Mouse (Mus musculus): ENCODE measurements around the gene Olfr498. TPM values are rescaled to one million over a fixed set of nuclear protein-coding genes. Genes with fewer than 3 reads are reported as not detected.

Olfr498 gene
- polyA plus RNA-seq (2015; fragmentation: Nextera tagmentation; extraction: Ambion mirVana) = not detected in 2 replicates

DNA sequence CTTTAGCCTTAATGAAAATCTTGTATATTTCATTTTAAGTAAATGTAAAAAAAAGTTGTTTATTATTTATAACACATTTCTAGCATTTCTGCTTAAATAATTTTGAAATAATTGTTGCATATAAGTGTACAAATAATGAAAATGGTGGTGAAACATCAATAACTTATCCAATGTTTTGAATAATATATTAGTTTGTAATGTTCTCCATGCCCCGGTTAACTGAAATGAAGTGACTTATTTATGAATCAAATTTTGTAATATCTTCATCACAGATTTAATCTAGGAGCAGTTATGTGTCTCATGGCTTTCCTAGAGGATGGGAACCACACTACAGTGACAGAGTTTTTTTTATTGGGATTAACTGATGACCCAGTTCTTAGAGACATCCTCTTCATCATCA, at the start of gene Olfr498:
TSS of gene Olfr498 (plus strand) at position 301 of the 400 bp plus-strand sequence.
- Histone ChIP-seq H3K4me3 (ENCODE audit: low read depth, low read length) (no peak within 1 kb of the TSS), H3K4me1 (ENCODE audit: control insufficient read depth, insufficient read depth, low read length) (no peaks in the 10 kb centered on the region), H3K27ac (ENCODE audit: low read length) (no peak within 1 kb of the TSS), H3K4me2 (ENCODE audit: low read length) (no peak within 1 kb of the TSS), H3K9ac (ENCODE audit: low read depth, low read length) (no peak within 1 kb of the TSS), H3K36me3 (ENCODE audit: control insufficient read depth, insufficient read depth, low read length) (no peaks in the 10 kb centered on the region), H3K27me3 (ENCODE audit: control insufficient read depth, insufficient read depth, low read depth, low read length) (no peaks in the 10 kb centered on the region), H3K9me3 (replicated peaks; ENCODE audit: control insufficient read depth, low read length, poor library complexity, severe bottlenecking) (0 out of 2 replicates have a peak, but pooled peaks cover under 1% of the 10 kb centered on the region)
- ATAC-seq = no peak
- 95% methylated on average over 1 of the region's 1 CpGs for WGBS

GRCm38 (mm10) chr7:108420121-108420520, 45.0 kb upstream of the Olfr498 start, which contains the start of gene Olfr497:
Olfr497 (plus strand) TSS chr7:108420421.
- Histone ChIP-seq H3K36me3 (ENCODE audit: control insufficient read depth, insufficient read depth, low read length) (no peaks in the 10 kb centered on the region), H3K9me3 (replicated peaks; ENCODE audit: control insufficient read depth, low read length, poor library complexity, severe bottlenecking) (no peaks in the 10 kb centered on the region), H3K27ac (ENCODE audit: low read length) (no peak within 1 kb of the TSS), H3K4me2 (ENCODE audit: low read length) (no peak within 1 kb of the TSS), H3K4me1 (ENCODE audit: control insufficient read depth, insufficient read depth, low read length) (no peaks in the 10 kb centered on the region), H3K9ac (ENCODE audit: low read depth, low read length) (no peak within 1 kb of the TSS), H3K4me3 (ENCODE audit: low read depth, low read length) (no peak within 1 kb of the TSS), H3K27me3 (ENCODE audit: control insufficient read depth, insufficient read depth, low read depth, low read length) (no peaks in the 10 kb centered on the region)
- 88% methylated on average over 2 of the region's 2 CpGs for WGBS
- ATAC-seq = no peak

Other genes starting within 250 kb of the Olfr498 start
- gene Olfr488, start 207.0 kb upstream of the Olfr498 start, polyA plus RNA-seq (2015; fragmentation: Nextera tagmentation; extraction: Ambion mirVana) = not detected in 2 replicates
- not detected in 2 replicates for gene Olfr490, start 176.4 kb upstream of the Olfr498 start, polyA plus RNA-seq (2015; fragmentation: Nextera tagmentation; extraction: Ambion mirVana)
- gene Olfr491, start 151.9 kb upstream of the Olfr498 start, polyA plus RNA-seq (2015; fragmentation: Nextera tagmentation; extraction: Ambion mirVana) = not detected in 2 replicates
- gene Olfr492, start 141.7 kb upstream of the Olfr498 start, polyA plus RNA-seq (2015; fragmentation: Nextera tagmentation; extraction: Ambion mirVana) = not detected in 2 replicates
- not detected in 2 replicates for gene Olfr493, start 118.3 kb upstream of the Olfr498 start, polyA plus RNA-seq (2015; fragmentation: Nextera tagmentation; extraction: Ambion mirVana)
- gene Olfr494, start 100.0 kb upstream of the Olfr498 start, polyA plus RNA-seq (2015; fragmentation: Nextera tagmentation; extraction: Ambion mirVana) = not detected in 2 replicates
- not detected in 2 replicates for gene Olfr495, start 72.2 kb upstream of the Olfr498 start, polyA plus RNA-seq (2015; fragmentation: Nextera tagmentation; extraction: Ambion mirVana)
- gene Olfr497, start 44.9 kb upstream of the Olfr498 start, polyA plus RNA-seq (2015; fragmentation: Nextera tagmentation; extraction: Ambion mirVana) = not detected in 2 replicates
- gene Olfr502, start 59.7 kb downstream of the Olfr498 start, polyA plus RNA-seq (2015; fragmentation: Nextera tagmentation; extraction: Ambion mirVana) = not detected in 2 replicates
- not detected in 2 replicates for gene Olfr503, start 79.2 kb downstream of the Olfr498 start, polyA plus RNA-seq (2015; fragmentation: Nextera tagmentation; extraction: Ambion mirVana)
- not detected in 2 replicates for gene Olfr504, start 100.5 kb downstream of the Olfr498 start, polyA plus RNA-seq (2015; fragmentation: Nextera tagmentation; extraction: Ambion mirVana)
- not detected in 2 replicates for gene Olfr506, start 145.5 kb downstream of the Olfr498 start, polyA plus RNA-seq (2015; fragmentation: Nextera tagmentation; extraction: Ambion mirVana)
- gene Olfr507, start 156.5 kb downstream of the Olfr498 start, polyA plus RNA-seq (2015; fragmentation: Nextera tagmentation; extraction: Ambion mirVana) = not detected in 2 replicates
- gene Olfr508, start 164.7 kb downstream of the Olfr498 start, polyA plus RNA-seq (2015; fragmentation: Nextera tagmentation; extraction: Ambion mirVana) = not detected in 2 replicates
- not detected in 2 replicates for gene Olfr509, start 186.6 kb downstream of the Olfr498 start, polyA plus RNA-seq (2015; fragmentation: Nextera tagmentation; extraction: Ambion mirVana)
- gene Olfr510, start 201.1 kb downstream of the Olfr498 start, polyA plus RNA-seq (2015; fragmentation: Nextera tagmentation; extraction: Ambion mirVana) = not detected in 2 replicates
- gene Olfr512, start 248.0 kb downstream of the Olfr498 start, polyA plus RNA-seq (2015; fragmentation: Nextera tagmentation; extraction: Ambion mirVana) = not detected in 2 replicates

All from midbrain, embryonic 16.5 days (tissue).